Mouse (Mus musculus): ENCODE measurements around the gene Spata17.

Spata17 gene

GRCm38 (mm10) chr1:187086027-187086426 lies 129.2 kb downstream of the Spata17 start:
- no peak for DNase-seq (ENCODE audit: low spot score)

GRCm38 (mm10) chr1:187077352-187077751 lies 137.9 kb downstream of the Spata17 start:
- DNase-seq (ENCODE audit: low spot score), result peak; percentile 29

- DNase-seq (ENCODE audit: low spot score), result peak; percentile 60
Observed at GRCm38 (mm10) chr1:187077043-187077334, 138.3 kb downstream of the Spata17 start.

DNA sequence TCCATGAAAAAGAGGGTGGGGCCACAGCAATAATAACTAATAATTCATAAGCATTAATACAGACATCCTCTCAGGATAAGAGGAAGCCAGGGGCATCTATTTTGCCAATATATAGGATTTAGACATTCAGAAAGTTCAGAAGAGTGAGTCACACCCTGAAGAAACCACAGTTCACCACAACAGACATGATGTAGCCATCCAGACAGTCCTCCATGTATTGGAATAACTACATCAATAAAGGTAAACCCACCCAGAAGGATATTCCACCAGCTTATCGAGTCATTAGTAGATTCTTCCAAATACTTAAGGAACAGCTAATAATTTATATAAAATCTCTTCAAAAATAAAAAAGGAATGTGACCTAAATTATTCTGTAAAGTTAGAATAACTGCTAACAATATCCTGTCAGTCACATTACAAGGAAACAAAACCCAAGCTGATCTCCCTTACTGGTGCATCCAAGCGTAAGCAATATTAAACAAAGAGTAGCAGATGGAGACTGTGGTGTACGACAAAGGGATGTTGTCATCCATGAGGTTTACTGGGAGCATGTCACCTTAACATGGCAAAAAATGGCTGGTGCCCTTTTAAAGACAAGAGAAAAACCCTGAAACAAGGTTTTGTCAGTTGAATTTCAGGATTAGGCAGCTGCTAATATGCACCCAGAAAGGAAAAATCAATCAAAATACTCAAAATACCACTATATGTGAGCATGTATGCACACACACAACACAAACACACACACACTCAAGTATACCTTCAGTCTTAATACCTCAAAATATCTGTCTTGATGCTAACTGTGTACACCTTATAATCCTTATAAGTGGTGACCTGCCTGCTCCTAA lies 138.8 kb downstream of the Spata17 start:
- peak; percentile 67 for DNase-seq (ENCODE audit: low spot score)

DNA sequence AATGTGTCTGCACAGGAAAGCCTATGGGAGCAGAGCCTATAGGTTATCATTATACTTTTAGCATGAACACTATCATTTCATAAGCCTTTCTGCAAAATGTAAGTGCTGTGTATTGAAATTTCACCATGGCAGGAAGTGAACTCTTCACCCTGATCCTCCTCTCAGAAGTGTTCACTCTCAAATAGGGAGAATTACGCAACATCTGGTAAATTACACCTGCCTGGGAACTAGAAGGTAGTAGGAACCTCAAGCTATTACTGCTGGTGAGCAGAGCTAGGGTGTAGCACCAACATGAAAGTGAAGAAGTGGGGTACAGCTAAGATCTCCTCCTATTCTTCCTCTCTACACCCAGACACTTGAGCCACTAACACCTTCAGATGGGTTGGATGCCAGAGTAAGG lies 155.4 kb downstream of the Spata17 start:
- DNase-seq (ENCODE audit: low spot score), result no peak

- no peak for DNase-seq (ENCODE audit: low spot score)
Observed at GRCm38 (mm10) chr1:187054333-187054732, 160.9 kb downstream of the Spata17 start.

GRCm38 (mm10) chr1:187053862-187054261 lies 161.4 kb downstream of the Spata17 start:
- no peak for DNase-seq (ENCODE audit: low spot score)

DNA sequence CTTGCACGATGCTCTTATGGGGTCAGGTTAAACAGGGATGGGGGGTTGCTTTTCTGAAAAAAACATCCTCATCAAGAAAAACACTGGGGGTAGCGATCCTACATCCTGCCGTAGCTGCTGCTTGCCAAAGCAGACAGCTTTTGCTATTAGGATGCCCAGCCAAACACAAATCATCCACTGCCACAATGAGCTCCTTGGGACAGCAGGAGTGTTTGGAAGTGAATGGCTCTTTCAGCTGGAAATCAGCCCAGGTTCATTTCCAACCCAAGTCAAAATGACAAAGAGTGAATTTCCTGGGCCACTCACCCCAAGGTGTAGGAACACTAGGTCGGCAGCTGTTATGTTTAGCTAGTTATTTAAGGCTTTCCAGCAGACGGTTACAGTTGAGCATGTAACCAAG lies 162.7 kb downstream of the Spata17 start:
- DNase-seq (ENCODE audit: low spot score), result no peak

DNA sequence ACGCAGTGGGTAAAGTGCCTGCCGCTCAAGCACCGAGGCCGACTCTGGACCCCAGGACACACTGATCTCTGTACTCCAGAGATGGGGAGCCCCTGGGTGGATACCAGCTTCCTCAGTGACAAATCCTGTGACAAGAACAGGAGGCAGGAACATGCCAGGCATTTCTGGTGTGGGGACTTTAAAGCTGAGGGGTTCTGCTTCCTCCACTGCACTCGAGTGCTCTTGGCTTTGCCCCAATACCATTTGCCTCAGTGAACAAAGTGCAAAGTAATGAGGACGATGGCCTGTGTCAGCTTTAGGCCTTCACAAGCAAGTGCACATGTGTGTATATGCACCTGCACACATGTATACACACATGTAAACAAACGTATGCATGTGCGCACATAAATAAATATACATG lies 164.0 kb downstream of the Spata17 start:
- DNase-seq (ENCODE audit: low spot score), result no peak

- DNase-seq (ENCODE audit: low spot score), result no peak
Observed at GRCm38 (mm10) chr1:187048681-187049288, 166.5 kb downstream of the Spata17 start.

DNA sequence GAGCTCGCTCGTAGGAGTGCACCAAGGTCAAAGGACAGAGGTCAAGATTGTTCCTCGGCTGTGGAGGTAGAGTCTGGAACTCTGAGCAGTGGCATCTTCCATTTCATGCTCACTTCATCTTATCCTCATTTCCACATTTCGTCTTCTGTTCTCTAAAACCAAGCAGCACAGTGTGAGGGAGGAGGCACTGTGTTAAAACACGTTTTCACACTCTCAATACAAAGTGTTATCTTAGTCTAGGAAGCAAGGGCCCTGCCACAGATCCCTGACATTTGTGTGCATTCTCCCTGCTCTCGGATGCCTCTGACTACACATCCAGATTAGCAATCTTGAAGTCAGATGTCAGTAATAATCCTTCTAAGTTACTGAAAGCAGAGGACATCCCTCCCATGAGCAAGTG lies 170.5 kb downstream of the Spata17 start:
- DNase-seq (ENCODE audit: low spot score), result no peak

GRCm38 (mm10) chr1:187039801-187040200 lies 175.5 kb downstream of the Spata17 start:
- no peak for DNase-seq (ENCODE audit: low spot score)

DNA sequence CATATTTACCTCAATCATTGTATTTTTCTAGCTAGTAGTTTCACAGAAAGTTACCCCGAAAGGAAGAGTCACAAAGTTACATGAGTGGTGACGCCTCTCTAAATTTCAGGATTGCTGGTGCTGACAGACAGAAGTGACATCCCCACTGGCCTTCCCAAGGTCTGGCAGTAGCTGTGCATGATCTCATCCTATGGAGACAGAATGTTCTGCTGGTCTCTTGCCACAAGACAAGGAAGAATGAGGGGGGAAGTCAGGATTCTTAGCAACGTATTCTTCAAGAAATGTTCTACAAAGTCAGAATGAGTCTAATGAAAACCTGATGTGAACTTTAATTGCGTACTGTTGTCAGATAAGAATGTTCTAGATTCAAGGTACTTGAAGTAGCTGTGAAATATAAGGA lies 179.5 kb downstream of the Spata17 start:
- no peak for DNase-seq (ENCODE audit: low spot score)

GRCm38 (mm10) chr1:187031796-187032195 lies 183.5 kb downstream of the Spata17 start:
- DNase-seq (ENCODE audit: low spot score), result peak; percentile 76

- DNase-seq (ENCODE audit: low spot score), result no peak
Observed at GRCm38 (mm10) chr1:187028841-187029240, 186.4 kb downstream of the Spata17 start.

- DNase-seq (ENCODE audit: low spot score), result no peak
Observed at GRCm38 (mm10) chr1:187020011-187020410, 195.3 kb downstream of the Spata17 start.

DNA sequence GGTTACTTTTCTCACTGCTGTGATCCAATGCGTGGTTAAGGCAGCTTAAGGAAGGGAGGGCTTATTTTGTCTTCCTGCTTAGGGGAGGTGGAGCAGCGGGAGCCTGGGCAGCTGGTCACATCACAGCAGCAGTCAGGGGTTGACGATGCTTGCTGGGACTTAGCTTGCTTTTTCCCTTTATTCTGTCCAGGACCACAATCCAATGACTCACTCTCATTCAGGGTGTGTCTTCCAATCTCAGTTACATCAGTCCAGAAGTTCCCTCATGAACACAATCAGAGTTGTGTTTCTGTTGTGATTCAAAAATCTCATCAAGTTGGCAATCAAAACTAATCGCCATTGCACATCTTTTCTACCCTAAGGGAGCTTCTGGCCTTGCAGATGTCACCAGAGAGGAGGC lies 199.1 kb downstream of the Spata17 start:
- no peak for DNase-seq (ENCODE audit: low spot score)

- DNase-seq (ENCODE audit: low spot score), result peak; percentile 24
Observed at GRCm38 (mm10) chr1:187015673-187016072, 199.6 kb downstream of the Spata17 start.

- DNase-seq (ENCODE audit: low spot score), result no peak
Observed at GRCm38 (mm10) chr1:187014141-187014540, 201.1 kb downstream of the Spata17 start.

DNA sequence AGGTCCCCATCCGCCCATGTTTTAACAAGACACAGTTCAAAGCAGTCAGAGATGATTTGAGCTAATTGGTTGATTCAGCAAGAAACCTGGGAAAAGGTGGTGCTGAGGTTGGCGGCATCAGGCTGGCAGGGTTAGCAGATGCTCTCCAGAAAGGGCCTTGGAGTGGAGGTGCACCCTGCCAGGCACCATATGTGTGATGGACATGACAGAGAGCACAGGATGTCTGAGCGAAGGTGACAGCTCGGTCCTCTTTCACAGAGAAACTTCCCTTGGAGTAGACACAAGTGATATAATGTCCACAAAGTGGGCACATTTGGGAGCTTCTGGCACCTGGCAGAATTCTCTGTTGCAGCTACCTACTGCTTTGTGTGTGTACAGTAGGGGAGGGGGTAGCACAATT lies 203.7 kb downstream of the Spata17 start:
- DNase-seq (ENCODE audit: low spot score), result no peak

DNA sequence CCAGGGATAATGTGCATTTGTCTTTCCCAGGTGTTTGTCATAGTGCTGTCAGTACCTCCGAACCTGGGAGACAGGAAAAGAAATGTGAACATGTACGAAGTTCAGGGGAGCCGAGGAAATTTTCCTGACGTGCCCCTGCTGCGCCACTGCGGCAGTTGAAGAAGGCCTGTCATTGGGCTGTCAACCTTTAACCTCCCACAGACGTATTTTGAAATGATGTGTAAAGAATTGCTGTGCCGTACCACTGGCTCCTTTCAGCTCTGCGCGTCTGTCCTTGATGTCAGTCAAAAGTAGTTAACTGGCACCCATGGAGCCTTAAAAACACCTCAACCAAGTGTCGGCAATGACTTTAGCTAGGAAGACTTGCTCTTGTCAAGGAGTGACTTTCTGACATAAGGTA lies 205.2 kb downstream of the Spata17 start:
- DNase-seq (ENCODE audit: low spot score), result no peak

DNA sequence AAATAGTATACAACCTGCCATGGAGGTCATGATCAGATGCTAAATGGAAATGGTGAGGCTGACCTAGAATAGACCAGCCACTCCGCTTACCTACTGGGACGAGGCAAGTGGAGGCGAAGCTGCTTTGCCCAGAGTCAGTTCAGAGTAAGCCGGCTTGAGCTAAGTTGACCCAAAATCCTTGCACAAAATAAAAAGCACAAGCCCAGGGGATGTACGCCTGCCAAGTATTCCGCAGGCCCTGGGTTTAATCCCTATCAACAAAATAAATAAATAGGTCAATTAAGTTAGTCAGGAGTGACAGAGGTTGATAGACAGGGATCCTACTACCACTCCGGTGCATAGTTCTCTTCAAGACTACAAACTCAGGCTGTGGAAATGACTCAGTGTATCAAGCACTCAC lies 207.0 kb downstream of the Spata17 start:
- no peak for DNase-seq (ENCODE audit: low spot score)

DNA sequence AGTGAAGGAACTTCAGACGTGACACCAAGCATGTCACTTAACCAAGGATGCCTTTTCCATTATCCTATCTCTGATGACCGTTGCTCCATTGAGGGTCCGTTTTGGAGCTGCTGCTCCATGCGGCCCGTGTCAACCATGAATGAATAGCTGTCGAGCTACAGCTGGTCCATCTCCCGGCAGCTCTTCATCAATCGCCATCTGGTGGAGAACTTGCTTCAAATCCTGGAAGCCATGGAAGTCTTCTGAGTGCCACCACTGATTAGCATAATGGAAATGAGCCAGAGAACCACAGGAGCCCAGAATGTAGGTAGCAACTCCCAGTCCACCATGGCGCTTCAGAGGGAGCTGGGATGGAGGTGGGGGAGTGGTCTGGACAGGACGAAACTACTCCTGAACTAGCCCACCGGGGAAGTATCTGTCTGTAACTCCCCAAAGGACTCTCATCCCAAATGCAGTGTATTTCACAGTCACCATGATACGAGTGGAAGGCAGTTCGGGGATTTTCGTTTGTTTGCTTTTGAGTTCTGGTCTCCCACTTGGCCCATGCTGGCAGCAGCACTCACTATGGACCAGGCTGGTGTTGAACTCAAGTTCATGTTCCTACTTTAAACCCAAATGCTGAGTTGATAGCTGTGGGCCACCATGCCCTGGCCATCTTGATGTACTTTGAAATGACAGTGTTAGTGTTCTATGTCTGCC lies 208.9 kb downstream of the Spata17 start:
- DNase-seq (ENCODE audit: low spot score), result no peak

Measured in embryo, embryonic 10.5 days (tissue).